Mouse (Mus musculus): Measurements from ENCODE around the gene Slc25a39. TPM values are rescaled to one million over a fixed set of nuclear protein-coding genes. Genes with fewer than 3 reads are reported as not detected.

The Slc25a39 gene
- polyA plus RNA-seq, 1 experiment from 2014 or later, result 390 TPM

DNA sequence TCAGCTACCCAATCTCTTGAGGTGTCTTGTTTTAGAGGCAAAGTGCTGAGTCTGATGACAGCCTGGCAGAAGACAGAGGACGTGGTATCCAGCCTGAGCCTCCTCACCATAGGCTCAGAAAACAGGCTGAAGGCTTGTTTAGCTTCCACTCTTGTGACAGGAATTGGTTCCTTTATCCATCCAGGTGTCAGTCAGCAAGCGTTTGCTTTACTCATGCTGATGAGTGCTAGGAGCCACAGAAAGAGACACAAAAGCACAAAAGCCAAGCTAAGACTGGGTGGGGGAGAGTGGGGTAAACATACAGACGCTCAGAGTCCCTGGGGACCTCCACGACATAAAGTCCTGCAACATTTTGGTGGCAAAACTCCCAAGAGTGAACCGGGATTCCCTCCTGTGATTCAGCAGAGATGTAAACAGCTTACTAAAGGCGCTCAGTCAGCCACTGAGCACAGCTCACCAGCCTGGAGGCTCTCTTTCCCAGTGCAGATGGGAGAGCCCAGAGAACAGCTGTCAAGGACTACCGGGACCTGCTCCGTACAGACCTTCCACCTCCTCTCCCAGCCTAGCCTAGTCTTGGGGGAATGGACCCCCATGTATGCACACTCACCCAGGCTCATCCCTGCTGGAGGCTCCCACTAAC lies 31.4 kb downstream of the Slc25a39 start:
- no peak for DNase-seq
- Histone ChIP-seq H3K36me3 (0 out of 2 replicates have a peak, but pooled peaks cover 2% of the 10 kb centered on the region), H3K4me2 (peak overlapping the region; percentile 79), H3K4me3 (replicated peaks) (peak overlapping the region; percentile 56), H3K9ac (peak overlapping the region; percentile 91), H3K9me3 (replicated peaks) (peaks cover 10% of the 10 kb centered on the region), H3K4me1 (replicated peaks) (peaks cover 82% of the 10 kb centered on the region), H3K27ac (peak overlapping the region; percentile 100), H3K27me3 (peaks cover 20% of the 10 kb centered on the region; the same call in 1 of the 2 replicates)
- ATAC-seq (ENCODE audit: low read depth), result peak; percentile 8; the same call in 1 of the 2 replicates
- 18% methylated on average over 8 of the region's 8 CpGs for WGBS (ENCODE audit: insufficient replicate concordance)

DNA sequence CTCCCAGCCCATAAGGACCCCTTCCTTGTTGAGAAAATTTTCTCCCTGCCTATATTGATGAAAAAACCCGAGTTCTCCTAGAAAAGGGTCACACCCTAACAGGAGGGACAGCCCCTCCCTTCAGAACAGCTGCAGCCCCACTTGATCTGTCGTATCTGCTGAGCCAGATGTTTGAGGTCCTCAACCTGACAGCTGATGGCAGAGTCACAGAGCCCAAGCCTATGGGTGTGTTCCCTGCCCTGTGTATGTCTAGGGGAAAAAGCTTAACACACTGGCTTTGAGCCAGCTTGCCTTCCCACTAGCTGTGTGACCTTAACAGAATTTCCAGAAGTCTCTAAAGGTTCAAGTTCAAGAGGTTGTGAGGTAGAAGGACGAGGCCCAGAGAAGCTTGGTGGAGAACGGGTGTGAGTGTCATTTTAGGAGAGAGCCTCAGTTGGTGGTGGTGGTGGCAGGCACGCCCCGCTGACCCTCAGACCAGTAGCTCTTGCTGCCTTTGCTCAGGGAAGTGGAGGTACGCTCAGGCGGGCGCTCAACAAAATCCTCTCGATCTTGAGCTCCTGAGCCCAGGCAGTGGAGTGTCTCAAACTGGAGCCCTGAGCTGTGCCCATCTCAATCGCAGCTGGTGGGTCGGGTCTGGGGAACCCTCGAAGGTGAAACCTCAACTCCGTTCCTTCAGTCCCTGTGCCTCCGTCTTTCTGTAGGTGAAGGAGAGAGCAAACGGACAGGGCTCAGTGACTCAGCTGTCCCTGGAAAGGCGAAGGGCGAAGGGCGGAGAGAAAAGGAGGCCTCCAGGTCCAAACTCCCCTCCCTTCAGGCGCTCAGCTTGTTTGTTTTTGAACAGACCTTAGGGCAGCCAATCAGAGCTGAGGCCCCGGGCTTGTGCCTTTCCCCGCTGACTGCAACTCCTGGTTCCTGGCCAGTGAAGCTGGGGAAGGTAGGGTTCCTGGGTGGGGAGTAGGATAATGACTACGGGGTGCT lies 32.3 kb downstream of the Slc25a39 start:
- Histone ChIP-seq H3K27ac (peak overlapping the region; percentile 100), H3K4me2 (peak overlapping the region; percentile 79), H3K9ac (peak overlapping the region; percentile 91), H3K4me3 (replicated peaks) (peak overlapping the region; percentile 56), H3K4me1 (replicated peaks) (peaks cover 81% of the 10 kb centered on the region), H3K36me3 (0 out of 2 replicates have a peak, but pooled peaks cover 2% of the 10 kb centered on the region), H3K9me3 (replicated peaks) (peaks cover 10% of the 10 kb centered on the region), H3K27me3 (peaks cover 26% of the 10 kb centered on the region)
- DNase-seq (peak; percentile 91), ATAC-seq (ENCODE audit: low read depth) (peak; percentile 88)
- WGBS (ENCODE audit: insufficient replicate concordance), result 4% methylated on average over 23 of the region's 23 CpGs

DNA sequence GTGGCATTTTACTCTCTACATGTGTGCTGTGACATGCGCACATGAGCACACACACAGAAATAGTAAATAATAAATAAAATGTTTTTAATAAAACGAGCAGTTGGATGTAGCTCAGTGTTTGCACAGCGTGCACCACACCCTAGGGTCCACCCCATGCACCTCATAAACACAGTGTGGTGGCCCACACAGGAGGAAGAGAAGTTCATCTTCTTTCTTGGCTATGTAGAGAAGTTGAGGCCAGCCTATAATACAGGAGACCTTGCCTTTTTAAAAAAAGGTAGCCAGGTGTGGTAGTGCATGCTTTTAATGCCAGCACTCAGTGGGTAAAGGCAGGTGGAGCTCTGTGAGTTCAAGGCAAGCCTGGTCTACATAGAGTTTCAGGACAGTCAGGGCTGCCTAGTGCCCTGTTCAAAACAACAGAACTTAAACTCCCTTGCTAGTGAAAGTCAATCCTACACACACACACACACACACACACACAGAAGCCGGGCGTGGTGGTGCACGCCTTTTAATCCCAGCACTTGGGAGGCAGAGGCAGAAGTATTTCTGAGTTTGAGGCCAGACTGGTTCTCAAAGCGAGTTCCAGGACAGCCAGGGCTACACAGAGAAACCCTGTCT lies 33.5 kb downstream of the Slc25a39 start:
- WGBS (ENCODE audit: insufficient replicate concordance), result 61% methylated on average over 7 of the region's 7 CpGs
- H3K4me1 ChIP-seq (replicated peaks), result peaks cover 87% of the 10 kb centered on the region
- peak overlapping the region; percentile 79 for H3K4me2 ChIP-seq
- peak overlapping the region; percentile 91 for H3K9ac ChIP-seq
- peak; percentile 8; the same call in 1 of the 2 replicates for ATAC-seq (ENCODE audit: low read depth)
- H3K4me3 ChIP-seq (replicated peaks), result peak overlapping the region; percentile 47
- H3K27me3 ChIP-seq, result peaks cover 28% of the 10 kb centered on the region
- H3K9me3 ChIP-seq (replicated peaks), result peaks cover 7% of the 10 kb centered on the region
- 0 out of 2 replicates have a peak, but pooled peaks cover 2% of the 10 kb centered on the region for H3K36me3 ChIP-seq
- peak overlapping the region; percentile 100 for H3K27ac ChIP-seq
- DNase-seq, result no peak

DNA sequence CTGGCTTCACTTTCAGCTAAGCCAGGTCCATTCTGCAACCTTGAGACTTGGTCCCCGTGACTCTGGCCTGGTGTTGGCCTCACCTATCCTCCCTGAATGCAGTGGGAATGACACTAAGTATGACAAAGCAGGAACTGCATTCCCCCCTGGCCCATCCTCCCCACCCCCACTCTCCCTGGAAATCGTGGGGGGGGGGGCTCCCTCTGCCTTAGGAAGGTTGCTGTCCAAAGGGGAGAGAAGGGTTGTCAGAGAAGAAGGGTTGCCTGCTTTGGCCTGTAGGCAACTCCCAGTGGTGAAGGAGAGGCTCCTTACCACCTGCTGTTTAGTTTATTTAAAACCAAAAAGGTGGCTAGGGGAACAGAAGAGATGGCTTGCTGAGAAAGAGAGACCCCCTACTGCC lies 34.1 kb downstream of the Slc25a39 start:
- Histone ChIP-seq H3K4me1 (replicated peaks) (peaks cover 90% of the 10 kb centered on the region), H3K36me3 (no peaks in the 10 kb centered on the region), H3K4me3 (replicated peaks) (peak overlapping the region; percentile 47), H3K4me2 (peak overlapping the region; percentile 79), H3K9me3 (replicated peaks) (peaks cover 1% of the 10 kb centered on the region), H3K27me3 (peaks cover 24% of the 10 kb centered on the region), H3K27ac (peak overlapping the region; percentile 100), H3K9ac (peak overlapping the region; percentile 91)
- 34% methylated on average over 2 of the region's 2 CpGs for WGBS (ENCODE audit: insufficient replicate concordance)
- DNase-seq (no peak), ATAC-seq (ENCODE audit: low read depth) (no peak)

DNA sequence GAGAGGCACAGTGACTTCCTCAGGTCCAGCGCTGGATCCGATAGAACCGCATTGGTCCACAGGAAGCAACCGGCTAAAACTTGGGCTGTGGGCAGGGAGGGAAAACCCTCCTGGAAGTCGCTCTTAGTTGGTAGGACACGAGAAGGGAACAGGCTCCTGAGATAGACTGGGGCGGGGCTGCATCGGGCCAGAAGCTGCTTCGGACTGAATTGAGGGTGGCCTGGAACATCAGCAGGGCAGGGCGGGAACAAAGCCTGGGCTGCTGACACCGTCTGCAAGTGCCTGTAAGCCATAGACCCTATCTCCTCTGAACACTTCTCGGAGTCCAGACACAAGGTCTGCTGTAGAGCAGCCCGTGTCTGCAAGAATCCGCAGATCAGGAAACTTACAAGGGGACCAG lies 34.8 kb downstream of the Slc25a39 start:
- peak overlapping the region; percentile 100 for H3K27ac ChIP-seq
- H3K27me3 ChIP-seq, result peaks cover 24% of the 10 kb centered on the region
- WGBS (ENCODE audit: insufficient replicate concordance), result 26% methylated on average over 14 of the region's 14 CpGs
- H3K9ac ChIP-seq, result peak overlapping the region; percentile 91
- H3K4me3 ChIP-seq (replicated peaks), result peak overlapping the region; percentile 47
- peak overlapping the region; percentile 79 for H3K4me2 ChIP-seq
- H3K36me3 ChIP-seq, result no peaks in the 10 kb centered on the region
- no peaks in the 10 kb centered on the region for H3K9me3 ChIP-seq (replicated peaks)
- H3K4me1 ChIP-seq (replicated peaks), result peaks cover 94% of the 10 kb centered on the region
- DNase-seq (peak; percentile 76), ATAC-seq (ENCODE audit: low read depth) (peak; percentile 52)

DNA sequence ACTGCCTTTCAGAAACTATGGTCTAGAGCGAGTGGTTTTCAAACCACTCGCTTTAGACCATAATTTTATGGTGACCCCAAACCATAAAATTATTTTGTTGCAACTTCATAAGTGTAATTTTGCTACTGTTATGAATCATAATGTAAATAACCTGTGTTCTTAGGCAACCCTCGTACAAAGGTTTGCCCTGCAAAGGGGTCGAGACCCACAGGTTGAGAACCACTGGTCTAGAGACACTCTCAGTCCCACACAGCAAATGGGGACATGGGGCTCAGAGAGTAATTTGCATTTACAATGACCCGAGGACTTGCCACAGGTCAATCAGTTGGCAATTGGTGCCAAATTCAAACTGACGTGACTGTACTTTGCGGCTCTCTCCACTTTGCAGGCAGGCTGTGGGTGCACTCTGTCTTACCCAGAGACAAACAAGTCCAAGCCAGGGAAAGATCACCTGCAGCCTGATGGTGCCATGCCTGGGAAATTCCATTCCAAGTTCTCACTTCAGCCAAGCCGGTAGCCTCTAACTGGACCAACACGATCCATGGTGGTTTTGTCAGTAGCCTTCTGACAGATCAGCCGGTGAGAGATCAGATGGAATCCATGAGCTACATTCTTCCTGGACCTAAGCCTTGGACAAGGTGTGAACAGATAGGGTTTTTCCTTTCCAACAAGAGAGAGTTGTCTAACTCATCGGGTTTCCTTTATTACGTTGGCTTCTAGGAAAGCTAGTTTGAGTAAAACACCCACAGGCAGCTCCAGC lies 35.6 kb downstream of the Slc25a39 start:
- no peaks in the 10 kb centered on the region for H3K36me3 ChIP-seq
- H3K27ac ChIP-seq, result peak overlapping the region; percentile 100
- peak overlapping the region; percentile 79 for H3K4me2 ChIP-seq
- 76% methylated on average over 12 of the region's 12 CpGs for WGBS (ENCODE audit: insufficient replicate concordance)
- H3K27me3 ChIP-seq, result peaks cover 27% of the 10 kb centered on the region
- H3K9ac ChIP-seq, result peak overlapping the region; percentile 91
- no peaks in the 10 kb centered on the region for H3K9me3 ChIP-seq (replicated peaks)
- peak overlapping the region; percentile 47 for H3K4me3 ChIP-seq (replicated peaks)
- H3K4me1 ChIP-seq (replicated peaks), result peaks cover 94% of the 10 kb centered on the region
- no peak for DNase-seq
- no peak for ATAC-seq (ENCODE audit: low read depth)

DNA sequence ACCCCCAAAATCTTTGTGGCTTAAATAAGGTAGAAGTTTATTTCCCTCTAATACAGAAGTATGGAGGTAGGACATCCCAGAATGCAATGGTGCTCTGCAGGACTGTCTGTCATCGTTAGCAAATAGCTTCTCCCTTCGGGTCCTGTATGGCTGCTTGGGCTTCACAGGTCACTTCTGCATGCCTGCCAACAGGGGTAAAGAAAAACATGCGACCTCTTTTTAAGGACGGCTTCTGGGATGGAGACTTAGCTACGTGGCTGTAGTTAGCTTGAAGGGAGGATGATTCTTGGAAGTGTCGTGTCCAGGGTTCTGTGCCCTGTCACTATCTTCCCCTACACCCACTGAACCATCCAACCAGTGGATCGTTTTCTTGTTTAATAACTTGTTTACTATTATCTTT lies 37.5 kb downstream of the Slc25a39 start:
- WGBS (ENCODE audit: insufficient replicate concordance), result 54% methylated on average over 7 of the region's 7 CpGs
- no peak overlapping the region; the same call in 1 of the 2 replicates for H3K4me2 ChIP-seq
- H3K9ac ChIP-seq, result peak overlapping the region; percentile 68
- H3K27me3 ChIP-seq, result peaks cover 25% of the 10 kb centered on the region
- no peaks in the 10 kb centered on the region for H3K9me3 ChIP-seq (replicated peaks)
- ATAC-seq (ENCODE audit: low read depth) (no peak), DNase-seq (no peak)
- H3K4me1 ChIP-seq (replicated peaks), result peaks cover 95% of the 10 kb centered on the region
- H3K36me3 ChIP-seq, result no peaks in the 10 kb centered on the region
- H3K27ac ChIP-seq, result peak overlapping the region; percentile 98
- H3K4me3 ChIP-seq (replicated peaks), result no peak overlapping the region

DNA sequence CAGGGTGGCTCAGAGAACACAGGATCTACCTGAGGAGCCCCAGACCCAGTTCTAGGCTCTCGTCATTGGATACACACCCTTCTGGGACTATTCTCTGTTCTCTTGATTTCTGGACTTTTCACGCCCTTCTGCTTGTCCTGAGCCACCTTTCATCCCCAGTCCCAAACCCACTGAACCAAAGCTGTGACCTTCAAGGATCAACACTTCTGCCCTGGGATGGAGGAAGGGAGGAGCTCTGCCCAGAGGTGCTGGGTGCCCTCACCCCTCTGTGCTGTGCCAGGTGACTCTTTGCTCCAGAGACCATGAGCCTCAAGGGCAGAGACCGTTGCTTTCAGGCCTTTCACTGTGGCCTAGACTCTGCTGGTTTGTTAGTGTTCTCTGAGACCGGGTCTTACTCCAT lies 38.5 kb downstream of the Slc25a39 start:
- Histone ChIP-seq H3K9ac (peak overlapping the region; percentile 68), H3K27ac (peak overlapping the region; percentile 98), H3K9me3 (replicated peaks) (no peaks in the 10 kb centered on the region), H3K4me1 (replicated peaks) (peaks cover 86% of the 10 kb centered on the region), H3K36me3 (0 out of 2 replicates have a peak, but pooled peaks cover 2% of the 10 kb centered on the region), H3K4me3 (replicated peaks) (no peak overlapping the region), H3K4me2 (0 out of 2 replicates have a peak overlapping the region, but pooled peaks have one; percentile 28), H3K27me3 (peaks cover 25% of the 10 kb centered on the region)
- ATAC-seq (ENCODE audit: low read depth) (no peak), DNase-seq (no peak)
- 70% methylated on average over 4 of the region's 4 CpGs for WGBS (ENCODE audit: insufficient replicate concordance)

DNA sequence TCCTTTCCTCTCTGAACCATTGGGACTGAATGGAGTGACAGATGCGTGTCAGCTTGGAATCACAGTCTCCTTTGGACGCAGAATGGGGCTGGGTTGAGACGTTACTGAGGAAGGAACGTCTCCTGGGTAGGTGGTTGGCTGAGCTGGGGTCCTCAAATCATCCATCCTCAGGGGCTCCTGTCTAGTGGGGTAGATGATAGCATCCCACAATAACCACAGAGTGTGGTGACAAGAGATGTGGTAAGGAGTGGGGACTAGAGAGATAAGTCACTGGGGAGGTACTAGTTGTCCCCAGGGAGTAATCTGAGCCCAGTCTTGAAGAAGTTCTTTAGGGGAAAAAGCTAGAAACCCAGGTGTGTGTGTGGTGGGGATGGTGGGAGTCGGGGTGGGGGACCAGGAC lies 39.4 kb downstream of the Slc25a39 start:
- peaks cover 8% of the 10 kb centered on the region; the same call in 1 of the 2 replicates for H3K36me3 ChIP-seq
- peak overlapping the region; percentile 98 for H3K27ac ChIP-seq
- WGBS (ENCODE audit: insufficient replicate concordance), result 25% methylated on average over 5 of the region's 5 CpGs
- peaks cover 77% of the 10 kb centered on the region for H3K4me1 ChIP-seq (replicated peaks)
- ATAC-seq (ENCODE audit: low read depth), result no peak
- DNase-seq, result no peak
- no peaks in the 10 kb centered on the region for H3K9me3 ChIP-seq (replicated peaks)
- no peak overlapping the region for H3K4me3 ChIP-seq (replicated peaks)
- peak overlapping the region; percentile 68 for H3K9ac ChIP-seq
- peaks cover 25% of the 10 kb centered on the region for H3K27me3 ChIP-seq
- peak overlapping the region; percentile 28 for H3K4me2 ChIP-seq

DNA sequence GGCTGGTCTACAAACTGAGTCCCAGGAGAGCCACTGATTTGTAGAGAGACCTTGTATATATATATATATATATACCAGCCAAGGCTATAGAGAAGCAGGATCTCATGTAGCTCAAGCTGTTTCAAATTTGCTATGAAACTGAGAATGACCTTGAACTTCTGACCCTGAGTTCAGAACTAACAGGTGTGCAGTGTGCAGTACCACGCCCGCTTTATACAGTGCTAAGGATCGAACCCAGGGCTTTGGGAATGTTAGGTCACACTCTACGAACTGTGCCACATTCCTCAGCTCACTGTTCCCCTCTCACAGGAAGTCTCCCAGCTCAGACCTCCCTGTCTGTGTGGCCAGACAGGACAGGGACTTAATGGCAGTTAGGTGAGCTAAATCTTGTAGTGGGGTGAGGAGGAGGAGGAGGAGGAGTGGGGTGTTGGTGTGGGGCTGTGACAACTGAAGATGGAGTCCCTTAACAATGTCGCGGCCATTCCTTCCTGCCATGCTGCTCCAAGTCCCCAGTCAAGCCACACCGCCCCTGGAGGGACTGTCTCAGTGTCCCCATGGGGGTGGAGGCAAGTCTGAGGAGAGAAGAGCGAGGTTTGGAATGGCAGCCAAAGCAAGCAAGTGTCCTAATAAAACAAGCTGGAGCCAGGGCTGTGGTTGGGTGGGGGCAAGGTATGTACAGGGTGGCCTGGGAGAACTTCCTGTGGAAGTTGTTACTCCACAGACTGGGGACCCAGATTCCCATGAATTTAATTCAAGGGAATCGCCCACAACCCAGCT lies 40.1 kb downstream of the Slc25a39 start:
- no peak overlapping the region for H3K4me3 ChIP-seq (replicated peaks)
- peaks cover 74% of the 10 kb centered on the region for H3K4me1 ChIP-seq (replicated peaks)
- H3K9me3 ChIP-seq (replicated peaks), result no peaks in the 10 kb centered on the region
- 70% methylated on average over 9 of the region's 9 CpGs for WGBS (ENCODE audit: insufficient replicate concordance)
- no peak for DNase-seq
- peak overlapping the region; percentile 28 for H3K4me2 ChIP-seq
- ATAC-seq (ENCODE audit: low read depth), result no peak
- peak overlapping the region; percentile 68 for H3K9ac ChIP-seq
- H3K27me3 ChIP-seq, result peaks cover 23% of the 10 kb centered on the region
- peak overlapping the region; percentile 98 for H3K27ac ChIP-seq
- H3K36me3 ChIP-seq, result peaks cover 14% of the 10 kb centered on the region
